Mouse (Mus musculus): ENCODE results near the gene Xpr1.

DNA sequence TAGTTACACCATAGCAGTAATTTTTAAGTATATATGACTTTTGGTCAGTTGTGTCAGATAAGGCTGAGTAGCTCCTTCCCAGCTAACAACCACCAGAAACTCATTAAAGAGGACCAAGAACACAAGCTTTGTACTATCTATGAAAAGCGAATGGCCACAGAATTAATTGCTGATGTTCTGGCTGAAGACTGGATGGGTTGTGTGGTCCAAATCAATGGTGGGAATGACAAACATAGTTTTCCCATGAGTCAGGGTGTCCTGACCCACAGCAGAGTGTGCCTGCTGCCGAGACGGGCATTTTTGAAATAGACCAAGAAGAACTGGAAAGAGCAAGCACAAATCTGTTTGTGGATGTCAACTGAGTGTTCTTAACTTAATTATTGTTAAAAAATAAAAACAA lies 68.7 kb downstream of the Xpr1 start:
- TF ChIP-seq CTCF (IDR thresholded peaks at IDR 0.05; ENCODE audit: low read depth) (no peak), EP300 (IDR thresholded peaks at IDR 0.05; ENCODE audit: low read depth) (no peak)
